Mouse (Mus musculus) ES-Bruce4 (cell line): ENCODE data around the gene Col8a2. TPM values are rescaled to one million over a fixed set of nuclear protein-coding genes. Genes with fewer than 3 reads are reported as not detected.
A peak's percentile ranks its signal among the peaks of the same experiment; 100 is the strongest.

Experiments used
- H3K27ac ChIP-seq: 2 replicates; pipeline ENCODE4 v1.5.1; 2012; ENCODE audit warnings: low read length, inconsistent platforms; ENCODE audit not compliant: insufficient read depth
- H3K27me3 ChIP-seq: 2 replicates; pipeline ENCODE4 v1.6.1; 2012; ENCODE audit warnings: mild to moderate bottlenecking, low read length, inconsistent platforms; ENCODE audit not compliant: control insufficient read depth, poor library complexity, insufficient read depth, severe bottlenecking
- H3K36me3 ChIP-seq: 2 replicates; pipeline ENCODE4 v1.6.1; 2012; ENCODE audit warnings: inconsistent platforms, mild to moderate bottlenecking, low read length, moderate library complexity; ENCODE audit not compliant: control insufficient read depth, poor library complexity, insufficient read depth, severe bottlenecking
- H3K4me1 ChIP-seq: one replicate; pipeline ENCODE4 v1.8.1; 2011; ENCODE audit warnings: low read length; ENCODE audit not compliant: control insufficient read depth, insufficient read depth
- H3K4me3 ChIP-seq: 2 replicates; pipeline ENCODE4 v1.5.1; 2011; ENCODE audit warnings: low read depth, mild to moderate bottlenecking, low read length
- H3K9ac ChIP-seq: 2 replicates; pipeline ENCODE4 v1.6.1; 2012; ENCODE audit warnings: low read depth, mild to moderate bottlenecking, inconsistent platforms; ENCODE audit not compliant: poor library complexity, severe bottlenecking
- H3K9me3 ChIP-seq: replicated peaks from 2 replicates; pipeline ENCODE4 v1.6.1; 2012; ENCODE audit warnings: mild to moderate bottlenecking, low read length, inconsistent platforms; ENCODE audit not compliant: control insufficient read depth, poor library complexity, insufficient read depth, severe bottlenecking
- CTCF ChIP-seq: IDR thresholded peaks from one replicate; pipeline ENCODE4 v1.8.1; 2011; ENCODE audit warnings: low read depth, low read length
- EP300 ChIP-seq: IDR thresholded peaks from 2 replicates; pipeline ENCODE4 v1.6.1; 2011; ENCODE audit warnings: low read depth, low read length; ENCODE audit not compliant: insufficient read depth
- POLR2A ChIP-seq: IDR thresholded peaks from one replicate; pipeline ENCODE4 v1.8.1; 2011; ENCODE audit warnings: low read length; ENCODE audit not compliant: insufficient read depth
- polyA plus RNA-seq: library from polyadenylated mRNA; stranded (reverse); fragments of >200 nt; gene quantifications from 2 replicates; pipeline ENCODE4 v1.2.4, GENCODE M21; 2011; ENCODE audit warnings: low read depth; ENCODE audit not compliant: missing spikeins, insufficient read depth, insufficient read length

Col8a2 gene
- polyA plus RNA-seq, 1 experiment: 1.0 TPM

DNA sequence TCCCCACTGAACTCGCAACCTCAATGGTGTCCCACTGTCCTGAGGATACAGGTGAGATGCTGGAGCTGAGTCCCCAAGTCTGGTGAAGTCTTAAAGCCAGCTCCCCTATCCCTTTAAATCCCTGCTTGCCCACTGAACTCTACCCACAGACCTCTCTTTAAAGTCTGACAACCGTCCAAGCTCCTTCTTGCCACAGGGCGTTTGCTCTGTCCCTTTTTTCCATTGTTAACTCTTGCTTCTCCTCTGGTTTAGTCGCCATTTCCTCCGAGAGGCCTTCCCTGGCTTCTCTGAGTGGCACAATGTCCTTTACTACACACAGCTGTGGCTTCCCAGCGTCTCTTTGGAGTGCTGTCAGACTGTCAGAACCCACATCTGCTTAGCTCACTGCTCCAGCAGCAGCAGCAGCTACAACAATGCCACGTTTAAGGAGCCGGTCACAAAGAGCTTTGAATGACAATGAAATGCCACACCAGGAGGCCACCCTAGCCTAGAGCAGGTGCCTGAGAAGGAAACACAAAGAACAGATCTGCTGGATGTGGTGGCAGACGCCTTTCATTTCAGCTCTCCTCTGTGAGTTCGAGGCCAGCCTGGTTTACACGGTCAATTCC is 38.2 kb upstream of the Col8a2 start:
- Histone ChIP-seq H3K9ac (no peak overlapping the region), H3K27ac (no peak overlapping the region), H3K4me1 (peaks cover 14% of the 10 kb centered on the region)

GRCm38 (mm10) chr4:126250659-126251058 is 35.9 kb upstream of the Col8a2 start:
- H3K27ac ChIP-seq: no peak overlapping the region
- no peaks in the 10 kb centered on the region for H3K9me3 ChIP-seq
- no peaks in the 10 kb centered on the region for H3K36me3 ChIP-seq
- TF ChIP-seq POLR2A (no peak), CTCF (no peak), EP300 (no peak)
- no peak overlapping the region for H3K9ac ChIP-seq
- no peak overlapping the region for H3K4me3 ChIP-seq
- no peaks in the 10 kb centered on the region for H3K27me3 ChIP-seq
- H3K4me1 ChIP-seq: peaks cover 18% of the 10 kb centered on the region

More for the DNA sequence above, 38.2 kb upstream of the Col8a2 start:
- TF ChIP-seq EP300 (peak; percentile 90), CTCF (no peak), POLR2A (no peak)
- H3K4me3 ChIP-seq: no peak overlapping the region
- H3K27me3 ChIP-seq: no peaks in the 10 kb centered on the region
- no peaks in the 10 kb centered on the region for H3K36me3 ChIP-seq
- H3K9me3 ChIP-seq: no peaks in the 10 kb centered on the region

DNA sequence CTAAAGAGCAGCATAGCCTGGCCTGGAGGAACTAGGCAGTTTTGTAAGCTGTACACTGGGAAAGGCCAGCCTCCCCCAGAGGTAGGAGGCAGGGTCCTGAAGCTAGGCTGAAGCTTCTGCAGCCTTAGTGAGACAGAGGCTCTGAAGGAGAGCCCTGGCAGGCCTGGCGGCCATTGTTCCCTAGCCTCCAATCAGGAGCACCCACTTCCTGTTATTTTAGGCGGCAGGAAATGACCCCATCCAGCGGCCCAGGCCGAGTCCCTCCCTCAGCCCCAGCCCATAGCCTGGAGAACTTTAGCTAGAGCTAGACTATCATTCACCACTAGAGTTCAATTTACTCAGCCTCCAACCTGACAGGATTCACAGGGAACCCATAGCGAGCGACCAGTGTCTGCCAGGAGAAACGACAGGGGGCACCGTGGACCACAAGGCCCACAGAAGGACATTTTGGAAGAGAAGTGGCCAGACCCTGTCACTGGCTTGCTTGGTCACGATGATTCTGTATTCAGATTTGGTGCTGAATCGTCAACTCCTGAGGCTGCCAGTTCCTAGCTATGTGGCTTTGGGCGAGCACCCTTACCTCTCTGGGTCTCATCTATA is 34.8 kb upstream of the Col8a2 start:
- TF ChIP-seq CTCF: no peak
- no peak for TF ChIP-seq POLR2A
- TF ChIP-seq EP300: no peak
- H3K27ac ChIP-seq: no peak overlapping the region
- no peaks in the 10 kb centered on the region for H3K27me3 ChIP-seq
- no peaks in the 10 kb centered on the region for H3K36me3 ChIP-seq
- no peak overlapping the region for H3K9ac ChIP-seq
- no peaks in the 10 kb centered on the region for H3K9me3 ChIP-seq
- H3K4me3 ChIP-seq: peak overlapping the region; percentile 4; the same call in 1 of the 2 replicates
- peaks cover 14% of the 10 kb centered on the region for H3K4me1 ChIP-seq

GRCm38 (mm10) chr4:126252411-126253237 is 34.0 kb upstream of the Col8a2 start:
- Histone ChIP-seq H3K36me3 (no peaks in the 10 kb centered on the region), H3K4me3 (no peak overlapping the region), H3K4me1 (peaks cover 16% of the 10 kb centered on the region), H3K9ac (no peak overlapping the region), H3K27me3 (no peaks in the 10 kb centered on the region), H3K27ac (no peak overlapping the region), H3K9me3 (no peaks in the 10 kb centered on the region)
- TF ChIP-seq POLR2A (no peak), EP300 (no peak), CTCF (no peak)

- Histone ChIP-seq H3K36me3 (no peaks in the 10 kb centered on the region), H3K9me3 (no peaks in the 10 kb centered on the region), H3K27ac (no peak overlapping the region), H3K9ac (no peak overlapping the region), H3K4me3 (no peak overlapping the region), H3K4me1 (peaks cover 14% of the 10 kb centered on the region), H3K27me3 (no peaks in the 10 kb centered on the region)
- TF ChIP-seq CTCF (no peak), POLR2A (no peak), EP300 (no peak)
These were observed 32.8 kb upstream of the Col8a2 start for GRCm38 (mm10) chr4:126253637-126254272.
